Mouse (Mus musculus): ENCODE data around the gene Naaa.

The Naaa gene

GRCm38 (mm10) chr5:92210205-92210604 lies 67.8 kb downstream of the Naaa start:
- DNase-seq, result no peak

Measured in cerebellum, adult 18-20 months (tissue).